Mouse (Mus musculus): ENCODE measurements around the gene Aph1c. TPM values are rescaled to one million over a fixed set of nuclear protein-coding genes. Genes with fewer than 3 reads are reported as not detected.
"Not testable (repeated sequence)": the region's sequence is repeated elsewhere in the genome, so short reads cannot be mapped to it uniquely, and the experiment has no call there.

Aph1c gene
- polyA plus RNA-seq, 1 experiment: 1.1 TPM

DNA sequence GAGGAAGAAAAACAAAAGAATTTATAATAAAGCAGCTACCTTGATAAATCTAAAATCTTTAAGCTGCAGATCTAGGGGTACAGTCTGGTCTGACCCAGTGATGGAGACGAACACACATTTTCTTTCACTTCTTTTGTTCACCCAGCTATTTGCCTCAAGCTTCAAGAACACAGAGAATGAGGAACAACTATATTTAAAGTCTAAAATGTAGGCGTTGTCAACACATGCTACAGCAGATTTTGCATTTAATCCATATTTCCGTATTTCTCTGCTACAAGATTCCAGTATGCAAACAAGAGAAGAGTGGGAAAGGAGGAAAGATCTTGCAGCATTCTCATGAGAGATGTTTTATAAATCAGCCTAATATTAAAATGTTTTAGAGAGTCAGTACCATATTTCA lies 44.4 kb upstream of the Aph1c start:
- Histone ChIP-seq H3K27ac (ENCODE audit: control insufficient read depth, insufficient read depth, low read length) (no peak overlapping the region), H3K27me3 (ENCODE audit: control insufficient read depth, insufficient read depth, low read length) (no peaks in the 10 kb centered on the region), H3K36me3 (ENCODE audit: control insufficient read depth, insufficient read depth, low read length) (no peaks in the 10 kb centered on the region), H3K4me1 (replicated peaks; ENCODE audit: control insufficient read depth, insufficient read depth, low read length) (peaks cover 6% of the 10 kb centered on the region), H3K4me3 (ENCODE audit: control insufficient read depth, insufficient read depth, low read length) (no peak overlapping the region)
- TF ChIP-seq POLR2A (IDR thresholded peaks at IDR 0.05; ENCODE audit: control insufficient read depth, extremely low read depth, insufficient read depth, low read length, poor library complexity) (no peak), CTCF (IDR thresholded peaks at IDR 0.05; ENCODE audit: borderline replicate concordance, control insufficient read depth, extremely low read depth, insufficient read depth, low read length, poor library complexity) (no peak)
- 94% methylated on average over 3 of the region's 3 CpGs for WGBS
- DNase-seq: no peak

DNA sequence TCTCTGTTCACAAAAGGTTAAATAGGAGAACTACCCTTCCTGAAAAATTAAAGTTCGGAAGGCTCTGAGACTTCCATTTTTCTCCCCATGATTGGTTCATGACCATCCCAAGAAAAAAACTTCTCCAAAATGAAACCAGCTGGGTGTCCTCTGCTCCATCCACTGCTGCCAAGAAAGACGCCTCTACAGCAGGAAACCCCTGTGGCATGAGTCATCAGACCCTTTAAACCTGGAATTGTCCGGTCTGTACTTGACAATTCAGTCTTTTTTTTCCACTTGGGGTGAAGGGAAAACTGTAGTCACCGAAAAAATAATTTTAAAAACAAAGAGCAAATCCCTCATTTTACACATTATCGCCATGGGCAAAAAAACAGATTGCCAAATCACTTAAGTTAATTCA lies 42.1 kb upstream of the Aph1c start:
- no peak for DNase-seq
- H3K4me1 ChIP-seq (replicated peaks; ENCODE audit: control insufficient read depth, insufficient read depth, low read length): no peaks in the 10 kb centered on the region; the same call in 1 of the 2 replicates
- H3K27ac ChIP-seq (ENCODE audit: control insufficient read depth, insufficient read depth, low read length): no peak overlapping the region
- no peaks in the 10 kb centered on the region for H3K36me3 ChIP-seq (ENCODE audit: control insufficient read depth, insufficient read depth, low read length)
- H3K4me3 ChIP-seq (ENCODE audit: control insufficient read depth, insufficient read depth, low read length): no peak overlapping the region
- TF ChIP-seq CTCF (IDR thresholded peaks at IDR 0.05; ENCODE audit: borderline replicate concordance, control insufficient read depth, extremely low read depth, insufficient read depth, low read length, poor library complexity) (no peak), POLR2A (IDR thresholded peaks at IDR 0.05; ENCODE audit: control insufficient read depth, extremely low read depth, insufficient read depth, low read length, poor library complexity) (no peak)
- no peaks in the 10 kb centered on the region for H3K27me3 ChIP-seq (ENCODE audit: control insufficient read depth, insufficient read depth, low read length)
- WGBS: 84% methylated on average over 5 of the region's 5 CpGs

DNA sequence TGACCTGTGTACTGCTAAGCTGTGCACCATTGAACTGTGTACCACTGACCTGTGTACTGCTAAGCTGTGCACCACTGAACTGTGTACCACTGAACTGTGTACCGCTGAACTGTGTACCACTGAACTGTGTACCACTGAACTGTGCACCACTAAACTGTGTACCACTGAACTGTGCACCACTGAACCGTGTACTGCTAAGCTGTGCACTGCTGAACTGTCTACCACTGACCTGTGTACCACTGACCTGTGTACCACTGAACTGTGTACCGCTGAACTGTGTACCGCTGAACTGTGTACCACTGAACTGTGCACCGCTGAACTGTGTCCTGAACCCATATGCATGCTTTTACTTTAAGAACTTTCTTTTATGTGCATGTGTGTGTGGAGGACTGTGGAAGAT lies 39.8 kb upstream of the Aph1c start:
- no peak for TF ChIP-seq CTCF (IDR thresholded peaks at IDR 0.05; ENCODE audit: borderline replicate concordance, control insufficient read depth, extremely low read depth, insufficient read depth, low read length, poor library complexity)
- no peak for TF ChIP-seq POLR2A (IDR thresholded peaks at IDR 0.05; ENCODE audit: control insufficient read depth, extremely low read depth, insufficient read depth, low read length, poor library complexity)
- H3K4me3 ChIP-seq (ENCODE audit: control insufficient read depth, insufficient read depth, low read length): no peak overlapping the region
- no peak for DNase-seq
- H3K36me3 ChIP-seq (ENCODE audit: control insufficient read depth, insufficient read depth, low read length): no peaks in the 10 kb centered on the region
- WGBS: 93% methylated on average over 5 of the region's 5 CpGs
- H3K27me3 ChIP-seq (ENCODE audit: control insufficient read depth, insufficient read depth, low read length): no peaks in the 10 kb centered on the region
- peak overlapping the region; percentile 61 for H3K27ac ChIP-seq (ENCODE audit: control insufficient read depth, insufficient read depth, low read length)
- H3K4me1 ChIP-seq (replicated peaks; ENCODE audit: control insufficient read depth, insufficient read depth, low read length): no peaks in the 10 kb centered on the region; the same call in 1 of the 2 replicates

DNA sequence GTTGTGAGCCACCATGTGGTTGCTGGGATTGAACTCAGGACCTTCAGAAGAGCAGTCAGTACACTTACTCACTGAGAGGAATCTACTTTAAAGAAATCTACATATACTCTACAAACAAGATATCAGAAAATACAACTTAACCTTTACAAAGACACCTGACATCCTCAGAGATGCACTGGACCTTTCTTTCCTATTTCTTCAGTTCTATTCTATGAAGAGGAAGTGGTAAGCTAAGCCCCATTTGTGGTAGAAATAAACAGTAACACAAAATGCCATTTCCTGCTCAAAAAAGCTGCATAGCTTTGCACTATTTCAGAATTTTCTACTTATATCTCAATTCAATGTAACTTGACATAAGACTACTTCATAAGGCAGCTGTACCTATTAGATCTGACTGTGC lies 39.0 kb upstream of the Aph1c start:
- H3K27ac ChIP-seq (ENCODE audit: control insufficient read depth, insufficient read depth, low read length): no peak overlapping the region; the same call in 1 of the 2 replicates
- DNase-seq: no peak
- no peaks in the 10 kb centered on the region; the same call in 1 of the 2 replicates for H3K4me1 ChIP-seq (replicated peaks; ENCODE audit: control insufficient read depth, insufficient read depth, low read length)
- TF ChIP-seq CTCF (IDR thresholded peaks at IDR 0.05; ENCODE audit: borderline replicate concordance, control insufficient read depth, extremely low read depth, insufficient read depth, low read length, poor library complexity) (no peak), POLR2A (IDR thresholded peaks at IDR 0.05; ENCODE audit: control insufficient read depth, extremely low read depth, insufficient read depth, low read length, poor library complexity) (no peak)
- H3K4me3 ChIP-seq (ENCODE audit: control insufficient read depth, insufficient read depth, low read length): no peak overlapping the region
- H3K36me3 ChIP-seq (ENCODE audit: control insufficient read depth, insufficient read depth, low read length): no peaks in the 10 kb centered on the region
- H3K27me3 ChIP-seq (ENCODE audit: control insufficient read depth, insufficient read depth, low read length): no peaks in the 10 kb centered on the region

DNA sequence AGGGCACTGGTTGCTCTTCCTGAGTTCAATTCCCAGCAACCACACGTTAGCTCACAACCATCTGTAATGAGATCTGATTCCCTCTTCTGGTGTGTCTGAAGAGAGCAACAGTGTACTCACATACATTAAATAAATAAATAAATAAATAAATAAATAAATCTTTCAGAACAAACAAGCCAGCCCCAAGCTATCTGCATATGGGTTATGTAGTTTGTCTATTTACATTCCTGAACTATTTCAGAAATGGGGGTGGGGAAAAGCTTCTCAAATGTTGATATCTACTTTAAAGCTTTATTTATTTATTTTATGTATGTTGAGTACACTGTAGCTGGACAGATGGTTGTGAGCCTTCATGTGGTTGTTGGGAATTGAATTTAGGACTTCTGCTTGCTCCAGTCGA lies 38.5 kb upstream of the Aph1c start:
- not testable (repeated sequence) for H3K4me3 ChIP-seq (ENCODE audit: control insufficient read depth, insufficient read depth, low read length)

DNA sequence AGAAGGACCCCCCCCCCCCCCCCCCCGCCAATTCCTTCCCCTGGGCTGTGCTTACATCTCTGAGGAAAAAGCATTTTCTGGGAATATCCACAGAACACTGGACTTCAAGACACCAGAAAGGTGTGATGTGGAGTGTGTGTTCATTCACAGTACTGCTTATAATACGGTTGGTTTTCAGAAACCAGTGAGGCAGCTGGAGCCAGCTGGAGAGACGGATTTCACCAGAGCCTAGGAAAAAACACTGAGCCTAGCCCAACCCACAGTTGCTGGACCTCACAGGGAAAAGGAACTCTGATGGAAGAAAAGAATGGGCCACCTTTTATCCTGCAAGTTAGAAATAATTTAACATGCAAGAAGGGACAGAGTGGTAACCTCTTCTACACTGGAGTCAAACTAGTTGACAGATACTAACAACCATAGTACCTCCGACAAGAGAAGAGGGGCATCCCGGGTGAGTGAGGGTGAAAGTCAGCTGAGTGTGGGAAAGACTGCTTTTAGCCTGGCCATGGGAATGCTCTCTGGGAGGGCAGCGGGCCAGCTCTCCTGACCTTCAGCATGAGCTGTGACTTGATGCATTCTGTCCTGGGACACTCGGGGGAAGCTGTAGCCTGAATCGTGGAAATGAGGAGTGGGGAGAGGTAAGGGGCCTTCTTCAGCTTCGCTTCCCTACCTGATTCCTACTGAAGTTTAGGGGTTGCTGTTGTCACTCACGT lies 37.6 kb upstream of the Aph1c start:
- no peaks in the 10 kb centered on the region; the same call in 1 of the 2 replicates for H3K4me1 ChIP-seq (replicated peaks; ENCODE audit: control insufficient read depth, insufficient read depth, low read length)
- no peak overlapping the region for H3K27ac ChIP-seq (ENCODE audit: control insufficient read depth, insufficient read depth, low read length)
- H3K4me3 ChIP-seq (ENCODE audit: control insufficient read depth, insufficient read depth, low read length): no peak overlapping the region
- 93% methylated on average over 10 of the region's 10 CpGs for WGBS
- TF ChIP-seq CTCF (IDR thresholded peaks at IDR 0.05; ENCODE audit: borderline replicate concordance, control insufficient read depth, extremely low read depth, insufficient read depth, low read length, poor library complexity) (no peak), POLR2A (IDR thresholded peaks at IDR 0.05; ENCODE audit: control insufficient read depth, extremely low read depth, insufficient read depth, low read length, poor library complexity) (no peak)
- H3K36me3 ChIP-seq (ENCODE audit: control insufficient read depth, insufficient read depth, low read length): no peaks in the 10 kb centered on the region
- no peak for DNase-seq
- no peaks in the 10 kb centered on the region for H3K27me3 ChIP-seq (ENCODE audit: control insufficient read depth, insufficient read depth, low read length)

More for the DNA sequence above, 38.5 kb upstream of the Aph1c start:
- peak overlapping the region; percentile 42 for H3K27ac ChIP-seq (ENCODE audit: control insufficient read depth, insufficient read depth, low read length)
- WGBS: 63% methylated on average over 2 of the region's 2 CpGs
- H3K36me3 ChIP-seq (ENCODE audit: control insufficient read depth, insufficient read depth, low read length); H3K27me3 ChIP-seq (ENCODE audit: control insufficient read depth, insufficient read depth, low read length); DNase-seq; H3K4me1 ChIP-seq (replicated peaks; ENCODE audit: control insufficient read depth, insufficient read depth, low read length): not testable (repeated sequence)

DNA sequence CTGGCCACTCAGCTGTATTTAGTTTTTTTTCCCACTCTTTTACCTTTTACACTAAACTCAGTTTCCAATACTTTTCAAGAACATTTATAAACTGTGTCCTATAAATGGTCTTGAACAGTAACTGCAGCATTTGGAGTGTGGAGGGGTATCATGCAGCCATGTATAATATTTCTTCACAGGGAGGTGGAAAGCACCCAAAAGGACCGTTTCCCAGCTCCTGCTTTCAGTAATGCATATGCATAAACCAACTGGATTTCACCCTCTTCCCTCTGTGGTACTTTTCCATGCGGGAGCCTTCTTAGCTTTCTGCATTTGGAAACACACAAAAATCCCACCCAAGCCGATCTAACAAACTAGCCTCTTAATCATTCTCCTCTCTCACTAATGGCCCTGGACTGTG lies 30.2 kb upstream of the Aph1c start:
- H3K4me3 ChIP-seq (ENCODE audit: control insufficient read depth, insufficient read depth, low read length): no peak overlapping the region

More for the DNA sequence above, 30.2 kb upstream of the Aph1c start:
- 97% methylated on average over 3 of the region's 3 CpGs for WGBS
- no peak for TF ChIP-seq CTCF (IDR thresholded peaks at IDR 0.05; ENCODE audit: borderline replicate concordance, control insufficient read depth, extremely low read depth, insufficient read depth, low read length, poor library complexity)
- no peak for TF ChIP-seq POLR2A (IDR thresholded peaks at IDR 0.05; ENCODE audit: control insufficient read depth, extremely low read depth, insufficient read depth, low read length, poor library complexity)
- no peaks in the 10 kb centered on the region for H3K4me1 ChIP-seq (replicated peaks; ENCODE audit: control insufficient read depth, insufficient read depth, low read length)
- no peak overlapping the region for H3K27ac ChIP-seq (ENCODE audit: control insufficient read depth, insufficient read depth, low read length)
- no peaks in the 10 kb centered on the region for H3K27me3 ChIP-seq (ENCODE audit: control insufficient read depth, insufficient read depth, low read length)
- DNase-seq: no peak
- peaks cover 12% of the 10 kb centered on the region; the same call in 1 of the 2 replicates for H3K36me3 ChIP-seq (ENCODE audit: control insufficient read depth, insufficient read depth, low read length)
